Mouse (Mus musculus) erythroblast, embryonic 14.5 days (primary cell): ENCODE measurements around the gene Adamtsl3.

Experiments
- GATA1 ChIP-seq: IDR thresholded peaks from 2 replicates; pipeline ENCODE4 v1.6.1; 2012; ENCODE audit warnings: low read length, inconsistent platforms, mixed read lengths
- TAL1 ChIP-seq: IDR thresholded peaks from 3 replicates; pipeline ENCODE4 v1.6.1; 2012; ENCODE audit warnings: low read length, inconsistent platforms, mixed read lengths

GRCm38 (mm10) chr7:82382843-82383535 is 47.5 kb downstream of the Adamtsl3 start:
- no peak for TF ChIP-seq TAL1
- TF ChIP-seq GATA1: no peak
